Mouse (Mus musculus) inflammation-experienced regulatory T-cells (primary cell): ENCODE measurements around the gene Pbxip1. TPM values are rescaled to one million over a fixed set of nuclear protein-coding genes. Genes with fewer than 3 reads are reported as not detected.

Experiments
- polyA plus RNA-seq, 2 experiments: library from polyadenylated mRNA; unstranded; fragments of 100-300 nt; shearing (Covaris generic); gene quantifications; one replicate each; pipeline ENCODE4 v1.2.1; 2017

Gene Pbxip1
- 100 to 1,000 TPM; 113 to 129 TPM for polyA plus RNA-seq

DNA sequence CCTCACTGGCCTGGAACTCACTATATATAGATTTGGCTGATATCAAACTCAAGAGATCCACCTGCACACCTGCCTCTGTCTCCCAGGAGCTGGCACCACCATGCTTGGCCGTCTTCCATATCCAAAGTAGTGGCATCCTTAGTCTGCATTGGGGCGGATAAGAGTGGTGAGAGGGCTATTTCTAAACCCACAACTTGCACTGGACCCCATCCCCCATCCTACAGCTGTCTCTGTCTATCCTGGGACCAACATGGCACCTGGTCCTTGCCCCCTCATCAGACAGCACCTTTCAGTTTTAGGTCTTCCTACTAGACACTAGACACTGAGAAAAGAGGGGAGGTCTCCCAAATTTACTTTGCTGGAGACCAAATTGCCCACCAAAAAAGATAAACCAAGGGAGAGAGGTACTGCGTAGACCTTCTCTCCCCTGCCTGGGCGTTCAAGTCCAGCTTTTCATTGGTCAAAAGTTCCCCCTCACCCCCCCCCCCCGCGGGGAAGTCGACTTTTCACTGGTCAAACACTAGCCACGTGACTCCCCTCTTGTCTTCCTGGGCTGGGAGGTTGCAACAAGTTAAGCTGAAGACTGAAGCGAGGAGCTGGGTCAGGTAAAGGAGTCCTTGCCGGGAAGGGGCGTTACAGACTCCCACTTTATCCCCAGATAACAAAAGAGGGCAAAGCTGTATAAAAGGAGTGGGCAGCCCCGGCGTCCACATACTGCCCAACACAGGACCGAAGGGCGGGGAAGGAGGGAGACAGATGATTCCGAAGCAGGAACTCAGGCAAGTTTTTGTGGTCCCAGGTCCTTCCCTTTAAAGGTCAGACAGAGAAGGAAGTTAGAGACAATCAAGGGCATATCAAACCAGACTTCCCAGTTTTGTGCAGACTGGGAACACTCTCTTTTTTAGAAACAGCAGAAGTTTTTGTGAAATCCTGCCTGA is at the start of gene Pbxip1:
TSS of gene Pbxip1 (plus strand) at position 531 of the 938 bp plus-strand sequence.

DNA sequence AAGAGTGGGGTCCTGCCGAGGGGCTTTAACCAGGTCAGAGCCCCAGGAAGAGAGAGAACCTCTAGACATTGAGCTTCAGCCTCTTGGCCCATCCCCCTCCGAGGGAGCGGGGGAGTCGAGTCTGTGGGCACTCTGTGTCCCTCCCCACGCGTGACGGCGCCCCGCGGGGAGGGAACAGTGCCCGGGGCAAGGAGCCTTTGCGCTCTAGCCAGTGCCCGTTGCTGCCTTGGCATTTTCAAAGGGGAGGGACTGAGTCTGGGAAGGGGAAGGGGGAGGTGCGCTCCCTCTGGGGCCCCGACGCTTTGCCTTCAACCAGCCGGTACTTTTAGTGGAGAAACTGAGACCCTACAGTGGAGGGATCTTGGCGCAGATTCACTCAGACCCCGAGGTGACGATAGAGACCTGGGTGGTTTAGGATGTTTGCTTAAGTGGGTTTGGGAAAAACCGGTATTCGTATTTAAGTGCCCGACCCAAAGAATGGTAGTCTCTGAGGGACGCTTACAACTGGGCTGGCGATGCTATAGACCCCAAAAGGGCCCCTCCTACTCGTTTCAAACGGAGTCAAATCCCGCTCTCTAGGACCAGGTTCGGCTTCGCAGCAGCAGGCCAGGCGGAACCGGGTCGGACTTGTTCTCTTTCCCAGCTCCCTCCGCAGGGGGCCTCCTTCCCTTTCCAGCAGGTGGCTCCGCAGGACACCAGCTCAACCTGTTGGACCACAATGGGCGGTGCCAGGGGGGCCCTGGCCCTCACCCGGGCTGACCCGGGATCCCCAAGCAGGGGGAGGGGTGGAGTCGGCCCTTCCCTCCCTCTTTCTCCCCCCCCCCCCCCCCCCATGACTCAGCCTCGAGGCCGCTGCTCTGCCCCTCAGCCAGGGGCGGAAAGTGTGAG is 42.3 kb upstream of the Pbxip1 start, which contains the start of gene Zbtb7b:
TSS of gene Zbtb7b (minus strand) at position 771 of the 888 bp plus-strand sequence.

DNA sequence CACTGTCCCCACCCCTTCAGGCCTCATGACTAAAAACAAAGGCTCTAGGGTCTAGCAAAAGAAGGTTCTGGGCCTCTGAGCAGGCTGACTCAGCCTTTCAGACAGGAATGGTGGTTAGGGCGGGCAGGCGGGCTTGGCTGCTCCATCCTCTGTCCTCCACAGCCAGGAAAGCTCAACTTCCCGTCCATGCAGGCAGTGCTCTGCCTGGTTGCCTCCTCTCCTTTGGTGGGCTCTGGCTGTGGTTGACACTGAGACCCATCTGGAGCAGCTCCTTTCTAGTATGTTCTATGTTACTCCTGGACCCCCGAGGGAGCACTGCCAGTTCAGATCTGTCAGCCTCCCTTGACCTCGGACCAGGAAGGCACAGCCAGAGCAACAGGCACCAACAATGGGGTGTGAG is 33.8 kb upstream of the Pbxip1 start, which contains the start of gene Lenep:
TSS of gene Lenep (minus strand) at position 101 of the 400 bp plus-strand sequence.

DNA sequence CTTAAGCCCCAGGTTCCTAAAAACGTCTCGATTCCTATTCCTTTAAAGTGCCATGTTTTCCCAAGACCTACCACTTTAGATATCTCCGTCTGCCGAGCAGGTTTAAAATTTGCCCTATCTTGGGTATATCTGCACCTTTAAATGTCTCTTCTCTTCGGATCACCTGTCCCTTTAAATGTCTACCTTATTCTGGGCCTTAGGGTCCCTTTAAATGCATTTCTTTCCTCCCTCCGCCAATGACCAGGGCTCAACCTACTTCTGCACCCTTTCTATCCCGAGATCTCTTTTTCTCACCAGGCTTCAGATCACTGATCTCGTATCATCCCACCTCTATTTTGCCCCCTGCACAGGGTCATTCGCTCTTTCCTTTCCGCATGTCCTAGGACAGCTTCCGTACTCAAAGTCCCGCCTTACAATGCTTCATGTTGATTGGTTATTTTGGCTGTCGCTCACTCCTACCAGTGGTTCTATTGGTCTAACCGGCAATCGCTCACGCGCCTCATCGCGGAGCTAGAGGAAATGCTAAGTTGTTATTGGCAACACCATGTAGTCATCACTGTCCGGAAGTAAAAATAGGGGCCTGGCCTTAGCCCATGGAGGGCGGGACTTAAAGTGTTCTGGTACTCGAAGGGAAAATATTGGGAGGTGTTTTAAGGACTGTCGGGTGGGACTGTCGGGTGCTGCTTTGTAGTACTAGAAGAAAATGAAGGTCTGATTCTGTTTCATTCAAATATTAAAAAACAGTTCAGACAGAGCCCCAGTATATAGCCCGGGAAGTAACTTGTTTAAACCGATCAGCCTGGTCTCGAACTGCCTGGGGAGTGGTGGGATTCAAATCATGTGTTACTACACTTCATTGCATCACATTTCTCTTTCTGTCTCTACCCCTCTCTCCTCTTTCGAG is 24.8 kb upstream of the Pbxip1 start, which contains the start of gene Flad1:
TSS of gene Flad1 (minus strand) at position 381 of the 904 bp plus-strand sequence.

DNA sequence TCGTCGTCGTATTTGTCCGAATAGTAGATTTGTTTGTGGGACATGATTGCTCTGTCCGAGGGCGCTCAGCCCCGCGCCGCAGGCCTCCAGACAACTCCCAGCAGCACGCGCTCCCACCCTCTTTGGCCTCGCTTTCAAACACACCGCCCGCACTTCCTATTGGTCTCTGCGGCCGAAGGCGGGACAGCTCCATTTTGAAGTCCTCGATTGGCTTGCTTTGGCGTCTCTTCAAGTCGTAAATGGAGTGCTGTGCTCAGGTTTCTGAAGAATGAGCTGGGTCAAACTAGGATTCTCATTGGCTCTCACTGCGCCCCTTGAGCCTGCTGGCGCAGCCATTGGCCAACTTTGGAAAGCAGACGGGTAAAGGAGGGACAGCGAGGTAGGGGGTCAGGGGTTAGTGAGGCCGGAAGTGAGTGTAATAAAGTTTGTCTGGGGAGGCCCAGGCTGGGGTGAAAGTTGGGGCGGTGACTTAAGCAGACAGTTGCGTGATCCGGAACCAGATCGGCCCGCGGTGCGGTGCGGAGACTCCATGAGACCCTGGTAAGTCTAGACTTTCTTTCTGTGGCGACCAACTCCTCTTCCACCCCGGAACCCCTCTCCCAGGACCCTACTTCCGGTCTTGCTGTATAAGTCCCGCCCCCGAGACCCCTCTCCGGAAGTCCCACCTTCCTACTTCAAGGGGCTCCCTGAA is 18.2 kb upstream of the Pbxip1 start, which contains the start of the genes Cks1b and Shc1:
TSS of gene Cks1b (minus strand) at position 214 of the 691 bp plus-strand sequence.
TSS of gene Shc1 (plus strand) at position 274 of the 691 bp plus-strand sequence.

DNA sequence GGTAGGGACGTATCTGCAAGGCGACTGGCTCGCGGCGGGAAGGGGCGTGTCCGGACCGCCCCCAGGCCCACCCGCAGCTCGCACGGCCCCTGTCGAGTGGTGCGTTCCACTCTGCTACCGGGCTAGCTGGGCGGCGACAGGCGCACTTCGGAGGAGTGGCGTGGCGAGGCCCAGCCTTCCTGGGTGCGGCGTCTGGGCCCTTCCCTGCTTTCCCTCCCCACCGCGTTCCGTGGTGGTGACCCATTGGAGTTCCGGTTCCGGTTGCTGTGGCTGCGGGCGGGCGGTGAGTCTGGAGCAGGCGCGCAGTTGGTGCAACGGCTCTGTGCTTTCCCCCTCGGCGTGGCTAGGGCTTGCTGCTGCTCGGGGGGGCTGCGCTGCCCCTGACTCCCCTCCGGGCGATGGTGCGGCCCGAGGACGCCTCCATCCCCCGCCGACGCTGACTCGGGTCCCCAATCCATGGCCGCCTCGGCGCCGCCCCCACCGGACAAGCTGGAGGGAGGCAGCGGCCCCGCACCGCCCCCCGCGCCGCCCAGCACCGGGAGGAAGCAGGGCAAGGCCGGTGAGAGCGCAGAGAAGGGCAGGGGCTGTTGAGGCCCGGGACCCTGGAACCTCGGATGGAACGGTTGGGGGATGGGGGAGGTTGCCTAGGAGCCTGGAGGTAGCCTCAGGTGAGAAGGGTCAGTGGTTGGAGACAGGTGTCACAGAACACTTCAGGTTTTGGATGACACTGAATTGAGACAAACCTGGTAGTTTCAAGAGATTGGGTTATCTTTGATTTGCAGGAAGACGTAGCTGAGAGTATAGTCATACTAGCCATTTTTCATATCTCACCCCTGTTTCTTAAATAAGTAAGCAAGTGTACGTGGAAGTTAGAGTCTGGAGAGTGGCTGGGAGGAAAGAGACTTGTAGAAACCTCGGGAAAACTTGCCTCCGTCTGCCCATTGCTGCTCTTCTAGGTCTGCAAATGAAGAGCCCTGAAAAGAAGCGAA is 6.0 kb upstream of the Pbxip1 start, which contains the start of gene Pygo2:
TSS of gene Pygo2 (plus strand) at position 44 of the 989 bp plus-strand sequence.

DNA sequence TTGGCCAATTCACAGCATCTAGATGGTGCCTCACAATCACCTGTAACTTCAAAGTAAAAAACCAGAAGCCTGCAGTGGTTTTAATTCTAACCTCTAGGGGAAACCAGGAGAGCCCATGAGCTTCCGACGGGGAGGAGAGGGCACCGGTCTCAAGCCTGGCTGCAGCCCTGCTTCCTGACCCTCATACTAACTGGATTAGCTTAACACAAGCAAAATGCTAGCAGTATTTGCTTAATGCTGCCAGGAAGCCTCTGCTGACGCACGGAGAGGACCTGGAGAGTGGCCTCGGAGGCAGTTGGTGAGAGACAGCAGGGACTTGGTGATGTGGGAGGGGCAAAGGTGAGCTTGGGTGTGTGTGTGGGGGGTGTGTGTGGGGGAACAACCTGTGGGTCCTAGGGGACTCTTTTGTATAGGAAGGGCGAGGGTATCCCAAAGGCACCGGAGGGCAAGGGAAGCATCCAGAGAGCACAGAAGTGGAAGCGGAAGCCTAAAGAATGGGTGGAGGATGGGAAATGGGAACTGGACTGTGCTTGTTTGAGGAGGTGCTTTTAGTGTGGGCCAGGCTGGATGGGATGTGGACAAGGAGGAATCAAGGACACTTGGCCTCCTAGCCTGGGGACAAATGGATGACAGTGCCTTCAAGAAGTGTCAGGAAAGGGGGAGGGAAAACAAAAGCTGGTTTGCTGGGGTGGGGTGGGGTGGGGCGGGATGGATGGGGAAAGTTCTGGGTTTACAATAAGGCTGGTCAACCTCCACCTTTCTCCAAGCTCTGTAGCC is 18.1 kb downstream of the Pbxip1 start, which contains the start of gene Pmvk:
TSS of gene Pmvk (plus strand) at position 141 of the 777 bp plus-strand sequence.

Other genes with a start within 250 kb of the Pbxip1 start
- gene Gba, start 233.8 kb upstream of the Pbxip1 start, polyA plus RNA-seq = 100 to 1,000 TPM; 120 to 135 TPM
- 1 to 10 TPM in 1 of 2 experiments, under 1 TPM in 1; 0.88 to 1.6 TPM for gene Thbs3, start 221.5 kb upstream of the Pbxip1 start, polyA plus RNA-seq
- 100 to 1,000 TPM; 121 to 126 TPM for gene Mtx1, start 209.6 kb upstream of the Pbxip1 start, polyA plus RNA-seq
- 1 to 10 TPM in 1 of 2 experiments, not detected in 1; 1.2 TPM for gene Muc1, start 207.6 kb upstream of the Pbxip1 start, polyA plus RNA-seq
- gene Krtcap2, start 190.7 kb upstream of the Pbxip1 start, polyA plus RNA-seq = 100 to 1,000 TPM; 235 to 244 TPM
- 1 to 10 TPM; 3.0 to 3.5 TPM for gene Trim46, start 190.4 kb upstream of the Pbxip1 start, polyA plus RNA-seq
- gene Dpm3, start 177.3 kb upstream of the Pbxip1 start, polyA plus RNA-seq = 10 to 100 TPM; 84.5 to 92.4 TPM
- 100 to 1,000 TPM; 239 to 241 TPM for gene Slc50a1, start 166.1 kb upstream of the Pbxip1 start, polyA plus RNA-seq
- gene Efna1, start 155.6 kb upstream of the Pbxip1 start, polyA plus RNA-seq = not detected
- under 1 TPM in 1 of 2 experiments, not detected in 1; 0.49 TPM for gene Efna3, start 113.7 kb upstream of the Pbxip1 start, polyA plus RNA-seq
- under 1 TPM; 0.42 to 0.82 TPM for gene Efna4, start 98.7 kb upstream of the Pbxip1 start, polyA plus RNA-seq
- 10 to 100 TPM; 24.1 to 31.4 TPM for gene Adam15, start 86.7 kb upstream of the Pbxip1 start, polyA plus RNA-seq
- gene Dcst2, start 74.7 kb upstream of the Pbxip1 start, polyA plus RNA-seq = under 1 TPM; 0.27 to 0.37 TPM
- under 1 TPM; 0.32 to 0.40 TPM for gene Dcst1, start 71.5 kb upstream of the Pbxip1 start, polyA plus RNA-seq
- gene Zbtb7b, start 41.9 kb upstream of the Pbxip1 start, polyA plus RNA-seq = 10 to 100 TPM; 45.3 to 49.2 TPM
- 1 to 10 TPM in 1 of 2 experiments, not detected in 1; 1.8 TPM for gene Lenep, start 33.9 kb upstream of the Pbxip1 start, polyA plus RNA-seq
- 10 to 100 TPM; 54.6 to 58.7 TPM for gene Flad1, start 24.8 kb upstream of the Pbxip1 start, polyA plus RNA-seq
- 10 to 100 TPM; 13.5 to 16.3 TPM for gene Cks1b, start 18.3 kb upstream of the Pbxip1 start, polyA plus RNA-seq
- 10 to 100 TPM; 69.6 to 83.1 TPM for gene Shc1, start 18.3 kb upstream of the Pbxip1 start, polyA plus RNA-seq
- gene Pygo2, start 6.5 kb upstream of the Pbxip1 start, polyA plus RNA-seq = 10 to 100 TPM; 76.0 to 78.7 TPM
- gene Pmvk, start 17.8 kb downstream of the Pbxip1 start, polyA plus RNA-seq = 10 to 100 TPM; 17.2 to 17.9 TPM
- gene Kcnn3, start 83.5 kb downstream of the Pbxip1 start, polyA plus RNA-seq = under 1 TPM; 0.04 to 0.12 TPM